Mouse (Mus musculus): Measurements from ENCODE around the gene Eif2b4.

DNA sequence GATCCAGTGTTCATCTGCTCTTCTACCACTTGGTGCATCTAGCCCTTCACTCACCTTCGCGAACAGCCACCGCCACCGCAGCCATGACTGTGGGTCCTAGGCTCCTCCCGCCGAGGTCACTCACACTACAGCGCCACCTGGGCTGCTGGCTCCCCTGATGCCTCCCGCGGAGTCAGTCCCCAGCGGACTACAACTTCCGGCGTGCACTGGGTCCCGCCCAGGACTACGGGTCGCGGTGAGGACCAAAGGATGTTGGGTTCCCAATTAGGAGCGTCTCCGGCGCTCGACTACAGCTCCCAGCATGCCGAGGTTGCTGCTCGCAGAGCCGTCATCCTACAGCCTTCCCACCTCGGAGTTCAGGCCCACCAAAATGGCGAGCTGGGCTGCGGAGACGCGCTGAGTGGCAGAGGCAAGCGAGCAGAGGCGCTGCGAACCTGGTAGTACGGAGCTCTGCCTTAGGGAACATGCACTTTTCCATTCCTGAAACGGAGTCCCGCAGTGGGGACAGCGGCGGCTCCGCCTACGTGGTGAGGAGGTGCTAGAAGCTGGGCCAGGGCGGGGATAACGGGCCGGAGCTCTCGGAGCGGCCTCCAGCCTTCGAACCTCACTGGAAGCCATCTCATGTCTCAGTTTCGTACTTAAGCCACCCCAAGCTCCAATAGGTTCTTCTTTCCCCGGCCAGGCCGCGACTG, at the start of gene Eif2b4, which contains the start of gene Snx17:
- TF ChIP-seq POLR2A (IDR thresholded peaks at IDR 0.05; ENCODE audit: borderline replicate concordance, insufficient read depth, low read length), result peak; percentile 80
- peak; percentile 36; the same call in 1 of the 2 replicates for TF ChIP-seq CTCF (IDR thresholded peaks at IDR 0.05; ENCODE audit: borderline replicate concordance, insufficient read depth, low read depth, low read length)

All from cerebellum, adult 2 months (tissue).